Mouse (Mus musculus): Measurements from ENCODE around the gene Prlhr. TPM values are rescaled to one million over a fixed set of nuclear protein-coding genes. Genes with fewer than 3 reads are reported as not detected.

The Prlhr gene
- 0.22 and 0.43 TPM in 2 replicates for polyA plus RNA-seq (2012; rRNA removed)

DNA sequence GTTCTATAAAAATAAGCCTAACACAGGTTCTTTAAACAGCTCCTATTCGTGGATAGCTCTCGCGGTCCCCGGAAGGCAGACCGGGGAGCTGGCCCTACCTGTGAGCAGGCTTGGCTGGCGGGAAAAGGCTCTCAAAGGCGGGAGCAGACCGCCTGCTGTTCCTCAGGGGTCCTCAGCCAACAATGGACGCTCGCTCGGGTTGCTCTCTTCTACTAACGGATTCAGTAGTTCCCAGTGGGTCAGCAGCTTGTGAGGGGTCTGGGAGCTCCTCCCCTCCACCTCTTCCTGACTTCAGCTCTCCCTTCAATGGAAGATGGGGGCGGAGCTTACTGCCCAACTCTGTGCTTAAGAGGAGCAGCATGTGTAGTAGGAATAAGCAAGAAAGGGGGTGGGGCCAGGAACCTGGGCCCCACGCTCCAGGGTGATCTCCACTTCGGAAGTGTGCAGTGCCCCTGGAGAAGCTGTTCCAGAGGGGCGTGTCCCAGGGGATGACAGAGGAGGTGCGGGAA lies at the start of gene Prlhr:
Prlhr (minus strand) TSS at position 51 of the 509 bp plus-strand sequence.

Other genes starting within 250 kb of the Prlhr start
- 6.1 and 8.2 TPM in 2 replicates for gene Fam204a, start 241.6 kb downstream of the Prlhr start, polyA plus RNA-seq (2012; rRNA removed)
- 16.1 and 17.2 TPM in 2 replicates for gene Cacul1, start 112.7 kb upstream of the Prlhr start, polyA plus RNA-seq (2012; rRNA removed)